Mouse (Mus musculus): Measurements from ENCODE around the gene Fbxo48. TPM values are rescaled to one million over a fixed set of nuclear protein-coding genes. Genes with fewer than 3 reads are reported as not detected.
A peak's percentile ranks its signal among the peaks of the same experiment; 100 is the strongest.

Fbxo48 gene
- total and polyA plus RNA-seq, 3 experiments = 0.18 to 0.37 (median 0.30) TPM

DNA sequence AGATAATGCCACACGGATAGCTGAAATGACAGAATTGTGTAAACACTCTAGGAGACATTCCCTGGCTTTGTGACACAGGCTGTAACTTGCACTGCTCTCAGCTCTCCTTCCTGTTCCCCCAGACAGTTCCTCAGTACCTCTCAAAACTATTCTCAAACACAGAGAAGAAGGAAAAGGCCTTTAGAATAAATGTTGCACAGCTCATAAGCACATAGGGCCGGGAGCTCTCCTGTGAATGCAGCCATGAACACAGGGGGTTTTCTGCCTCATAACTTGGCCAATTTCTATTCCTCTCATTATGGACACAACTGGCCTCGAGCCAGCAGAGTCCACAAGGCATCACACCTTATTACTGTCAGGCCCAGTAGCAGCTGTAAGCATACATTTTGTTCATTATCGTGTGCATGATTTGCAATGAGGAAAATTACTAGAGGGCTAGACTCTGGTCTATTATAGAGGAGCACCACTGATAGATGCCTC lies 9.2 kb upstream of the Fbxo48 start:
- 62% methylated on average over 4 of the region's 4 CpGs for WGBS
- H3K4me1 ChIP-seq (ENCODE audit: control insufficient read depth, insufficient read depth, low read length) = no peaks in the 10 kb centered on the region
- TF ChIP-seq POLR2A (IDR thresholded peaks at IDR 0.05; ENCODE audit: insufficient read depth, low read depth, low read length) (no peak), CTCF (IDR thresholded peaks at IDR 0.05) (no peak), EP300 (IDR thresholded peaks at IDR 0.05; ENCODE audit: insufficient read depth, low read depth, low read length) (no peak)

DNA sequence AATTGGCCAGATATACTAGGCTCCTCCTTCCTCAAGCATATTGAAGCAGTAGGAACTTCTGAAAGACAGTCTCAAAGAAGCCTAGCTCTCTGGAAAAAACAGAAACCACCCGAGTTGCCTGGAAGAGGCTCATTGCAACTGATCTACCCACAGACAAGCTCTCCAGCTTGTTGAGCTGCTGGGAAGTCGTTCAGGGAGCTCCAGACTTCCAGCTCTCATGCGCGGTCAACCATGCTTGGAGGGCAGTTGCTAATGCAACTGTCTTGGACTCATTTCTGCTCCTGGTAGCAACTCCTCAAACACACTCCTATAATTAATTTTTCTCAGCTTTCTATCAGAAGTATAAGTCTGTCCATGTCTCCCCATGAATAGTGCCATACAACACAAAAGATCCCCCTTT lies 8.2 kb upstream of the Fbxo48 start:
- Histone ChIP-seq H3K27me3 (ENCODE audit: control insufficient read depth, insufficient read depth, low read length) (no peaks in the 10 kb centered on the region), H3K4me3 (no peak overlapping the region), H3K4me1 (ENCODE audit: control insufficient read depth, insufficient read depth, low read length) (no peaks in the 10 kb centered on the region), H3K9ac (ENCODE audit: low read depth, low read length) (no peak overlapping the region), H3K36me3 (ENCODE audit: control insufficient read depth, insufficient read depth, low read length) (no peaks in the 10 kb centered on the region), H3K27ac (no peak overlapping the region), H3K79me2 (replicated peaks; ENCODE audit: control insufficient read depth, insufficient read depth, low read length) (no peaks in the 10 kb centered on the region)
- intact Hi-C loops (cut with DNase I) = no loop called here
- DNase-seq = no peak
- 84% methylated on average over 4 of the region's 4 CpGs for WGBS
- TF ChIP-seq CTCF (IDR thresholded peaks at IDR 0.05) (no peak), EP300 (IDR thresholded peaks at IDR 0.05; ENCODE audit: insufficient read depth, low read depth, low read length) (no peak), POLR2A (IDR thresholded peaks at IDR 0.05; ENCODE audit: insufficient read depth, low read depth, low read length) (no peak)

More for the DNA sequence above, 9.2 kb upstream of the Fbxo48 start:
- Histone ChIP-seq H3K9ac (ENCODE audit: low read depth, low read length) (no peak overlapping the region), H3K27ac (no peak overlapping the region), H3K36me3 (ENCODE audit: control insufficient read depth, insufficient read depth, low read length) (no peaks in the 10 kb centered on the region), H3K4me3 (no peak overlapping the region), H3K79me2 (replicated peaks; ENCODE audit: control insufficient read depth, insufficient read depth, low read length) (no peaks in the 10 kb centered on the region), H3K27me3 (ENCODE audit: control insufficient read depth, insufficient read depth, low read length) (no peaks in the 10 kb centered on the region)
- DNase-seq = no peak
- intact Hi-C loops (cut with DNase I) = no loop called here

DNA sequence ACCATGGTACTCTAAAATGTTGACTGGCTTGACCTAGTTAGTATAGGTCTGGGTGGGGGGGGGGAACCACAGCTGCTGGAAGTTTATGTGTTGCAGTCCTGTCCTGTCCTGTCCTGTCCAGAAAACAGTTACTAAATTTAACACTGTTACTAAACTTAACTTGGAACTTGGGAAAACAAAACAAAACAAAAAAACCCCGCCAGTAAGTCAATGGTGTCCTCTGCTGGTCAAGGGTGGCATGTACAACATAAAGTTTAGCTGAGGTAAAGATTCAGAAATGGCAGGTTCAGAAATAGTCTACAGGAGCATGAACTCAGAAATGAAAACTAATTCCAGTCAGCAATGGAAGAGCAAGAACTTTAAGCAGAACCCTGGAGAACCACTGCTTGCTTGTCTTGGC lies 2.4 kb upstream of the Fbxo48 start:
- TF ChIP-seq CTCF (IDR thresholded peaks at IDR 0.05) (peak; percentile 84), EP300 (IDR thresholded peaks at IDR 0.05; ENCODE audit: insufficient read depth, low read depth, low read length) (no peak), POLR2A (IDR thresholded peaks at IDR 0.05; ENCODE audit: insufficient read depth, low read depth, low read length) (no peak)
- H3K27me3 ChIP-seq (ENCODE audit: control insufficient read depth, insufficient read depth, low read length) = no peaks in the 10 kb centered on the region
- peaks cover 4% of the 10 kb centered on the region; the same call in 1 of the 2 replicates for H3K4me1 ChIP-seq (ENCODE audit: control insufficient read depth, insufficient read depth, low read length)
- DNase-seq = peak; percentile 43 to 46
- H3K9ac ChIP-seq (ENCODE audit: low read depth, low read length) = no peak overlapping the region
- 2% methylated on average over 1 of the region's 1 CpGs for WGBS
- peak overlapping the region; percentile 73 for H3K27ac ChIP-seq
- H3K79me2 ChIP-seq (replicated peaks; ENCODE audit: control insufficient read depth, insufficient read depth, low read length) = no peaks in the 10 kb centered on the region
- no peak overlapping the region for H3K4me3 ChIP-seq
- intact Hi-C loops (cut with DNase I) = loop anchor here (2.0 to 5.0 kb wide), 3 partner anchors 196 to 424 kb away; partner anchors contain the start of gene Egfr
- no peaks in the 10 kb centered on the region for H3K36me3 ChIP-seq (ENCODE audit: control insufficient read depth, insufficient read depth, low read length)

DNA sequence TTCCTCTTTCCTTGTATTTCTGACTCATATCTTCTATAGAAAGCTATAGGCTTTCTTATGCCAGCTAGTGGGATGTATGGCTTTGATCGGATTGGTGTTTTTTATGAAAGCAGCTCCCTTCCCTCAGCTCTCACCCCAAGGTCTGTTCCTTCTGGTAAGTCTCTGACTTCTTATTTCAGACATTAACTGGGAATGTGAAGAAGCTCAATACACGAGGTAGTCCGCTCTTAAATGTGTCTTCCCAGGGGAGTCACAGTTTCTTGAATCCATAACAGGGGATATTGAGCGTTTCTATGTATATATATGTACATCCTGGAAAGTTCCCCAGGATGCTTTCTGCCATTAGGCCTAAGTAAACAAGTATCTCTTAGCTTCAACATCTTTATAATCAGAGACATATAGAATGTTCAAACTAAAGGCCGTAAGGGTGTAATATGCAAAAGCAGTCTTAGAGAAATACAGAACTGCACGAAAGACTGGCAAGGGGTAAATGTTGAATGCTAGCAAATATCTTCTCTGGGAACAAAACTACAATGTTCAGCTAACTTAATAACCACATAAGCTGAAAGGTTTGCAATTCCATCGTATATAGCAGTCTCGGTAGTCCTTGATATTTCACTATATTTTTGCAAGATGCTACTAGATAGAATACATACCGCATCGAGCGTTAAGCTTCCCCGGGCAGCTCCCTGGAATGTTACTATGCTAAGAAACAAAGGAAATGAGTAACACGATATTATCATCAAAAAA lies 774 bp upstream of the Fbxo48 start:
- WGBS = 20% methylated on average over 13 of the region's 13 CpGs
- TF ChIP-seq EP300 (IDR thresholded peaks at IDR 0.05; ENCODE audit: insufficient read depth, low read depth, low read length) = no peak
- TF ChIP-seq POLR2A (IDR thresholded peaks at IDR 0.05; ENCODE audit: insufficient read depth, low read depth, low read length) = no peak
- TF ChIP-seq CTCF (IDR thresholded peaks at IDR 0.05) = no peak
- H3K27ac ChIP-seq = no peak overlapping the region; the same call in 1 of the 2 replicates
- H3K9ac ChIP-seq (ENCODE audit: low read depth, low read length) = 0 out of 2 replicates have a peak overlapping the region, but pooled peaks have one; percentile 18
- no peaks in the 10 kb centered on the region for H3K79me2 ChIP-seq (replicated peaks; ENCODE audit: control insufficient read depth, insufficient read depth, low read length)
- peak overlapping the region; percentile 50 for H3K4me3 ChIP-seq
- intact Hi-C loops (cut with DNase I) = loop anchor here (2.0 to 5.0 kb wide), 4 partner anchors 102 to 443 kb away; partner anchors contain the start of genes Cnrip1, Plek, Pno1 and Ppp3r1
- H3K4me1 ChIP-seq (ENCODE audit: control insufficient read depth, insufficient read depth, low read length) = peaks cover 4% of the 10 kb centered on the region; the same call in 1 of the 2 replicates
- no peak for DNase-seq
- no peaks in the 10 kb centered on the region for H3K27me3 ChIP-seq (ENCODE audit: control insufficient read depth, insufficient read depth, low read length)
- no peaks in the 10 kb centered on the region for H3K36me3 ChIP-seq (ENCODE audit: control insufficient read depth, insufficient read depth, low read length)

DNA sequence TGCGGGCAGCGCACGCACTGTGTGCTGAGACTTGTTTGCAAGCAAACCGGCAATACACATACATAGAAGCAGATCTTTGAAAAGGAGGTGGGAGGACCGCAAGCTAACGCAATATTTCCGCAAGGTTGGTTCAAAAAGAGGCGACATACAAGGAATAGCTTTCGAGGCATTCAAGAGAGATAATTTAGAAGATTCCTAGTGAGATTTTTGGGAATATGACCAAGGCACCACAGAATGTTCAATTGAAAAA lies 511 bp downstream of the Fbxo48 start:
- Histone ChIP-seq H3K36me3 (ENCODE audit: control insufficient read depth, insufficient read depth, low read length) (no peaks in the 10 kb centered on the region), H3K4me1 (ENCODE audit: control insufficient read depth, insufficient read depth, low read length) (peaks cover 4% of the 10 kb centered on the region; the same call in 1 of the 2 replicates), H3K27ac (no peak overlapping the region), H3K27me3 (ENCODE audit: control insufficient read depth, insufficient read depth, low read length) (no peaks in the 10 kb centered on the region), H3K79me2 (replicated peaks; ENCODE audit: control insufficient read depth, insufficient read depth, low read length) (no peaks in the 10 kb centered on the region), H3K4me3 (peak overlapping the region; percentile 79), H3K9ac (ENCODE audit: low read depth, low read length) (peak overlapping the region; percentile 72)
- no peak for DNase-seq
- WGBS = under 1% methylated on average over 9 of the region's 9 CpGs
- TF ChIP-seq EP300 (IDR thresholded peaks at IDR 0.05; ENCODE audit: insufficient read depth, low read depth, low read length) (no peak), CTCF (IDR thresholded peaks at IDR 0.05) (no peak), POLR2A (IDR thresholded peaks at IDR 0.05; ENCODE audit: insufficient read depth, low read depth, low read length) (no peak)
- intact Hi-C loops (cut with DNase I) = loop anchor here (2.0 to 5.0 kb wide), 4 partner anchors 101 to 444 kb away; partner anchors contain the start of genes Cnrip1, Plek, Pno1 and Ppp3r1

Data from heart, adult 2 months (tissue).